Mouse (Mus musculus) E14TG2a.4 (cell line): Measurements from ENCODE around the gene Clpx.

Experiments used
- H3K27me3 ChIP-seq: 2 replicates; pipeline ENCODE4 v1.6.1; 2014; ENCODE audit warnings: low read length, control low read depth; ENCODE audit not compliant: insufficient read depth
- H3K36me3 ChIP-seq: 2 replicates; pipeline ENCODE4 v1.6.1; 2014; ENCODE audit warnings: low read length, control low read depth; ENCODE audit not compliant: insufficient read depth
- H3K4me1 ChIP-seq: replicated peaks from 2 replicates; pipeline ENCODE4 v1.6.1; 2014; ENCODE audit warnings: low read depth, low read length, control low read depth
- H3K4me3 ChIP-seq: replicated peaks from 2 replicates; pipeline ENCODE4 v1.5.1; 2014; ENCODE audit warnings: mild to moderate bottlenecking, low read length
- H3K9me3 ChIP-seq: 2 replicates; pipeline ENCODE4 v1.6.1; 2014; ENCODE audit warnings: low read length, control low read depth
- CTCF ChIP-seq: conservative IDR thresholded peaks from 2 replicates; pipeline ENCODE4 v1.5.1; 2014; ENCODE audit warnings: low read length
- NANOG ChIP-seq: IDR thresholded peaks from 2 replicates; pipeline ENCODE4 v1.6.1; 2014; ENCODE audit warnings: borderline replicate concordance, low read length, mixed read lengths
- POU5F1 ChIP-seq: IDR thresholded peaks from 2 replicates; pipeline ENCODE4 v1.6.1; 2014; ENCODE audit warnings: low read length, borderline replicate concordance

The Clpx gene

DNA sequence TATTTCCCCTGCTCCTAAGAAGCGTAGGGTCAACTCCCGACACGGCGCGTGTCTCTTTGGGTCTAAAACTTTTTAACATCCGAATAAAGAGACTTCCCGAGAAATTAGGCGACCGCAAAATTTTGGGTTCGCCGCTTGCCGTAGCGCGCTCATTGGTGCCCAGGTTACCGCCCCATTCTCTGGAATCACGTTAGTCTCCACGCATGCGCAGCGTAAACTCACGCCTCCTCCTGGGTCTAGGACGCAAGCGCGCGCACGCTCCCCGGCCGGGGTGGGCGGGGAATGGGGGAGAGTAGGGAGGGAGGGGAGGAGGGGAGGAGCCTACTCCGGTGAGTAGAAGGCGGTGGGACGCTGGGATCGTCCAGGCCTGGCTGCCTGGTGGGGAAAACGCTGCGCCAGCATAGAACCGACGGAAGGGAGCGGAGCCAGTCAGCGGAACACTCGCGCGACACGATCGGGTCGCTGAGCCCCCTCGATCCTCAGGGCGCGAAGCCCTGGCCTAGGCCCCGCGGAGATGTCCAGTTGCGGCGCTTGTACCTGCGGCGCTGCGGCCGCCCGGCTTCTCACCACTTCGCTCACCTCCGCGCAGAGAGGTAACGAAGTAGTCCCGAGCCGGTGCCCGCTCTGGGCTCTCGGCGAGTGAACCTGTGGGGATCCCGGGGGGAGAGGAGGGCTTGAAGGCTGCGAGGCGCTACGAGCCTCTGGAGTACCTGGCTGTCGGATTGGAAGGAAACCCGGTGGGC lies at the start of gene Clpx:
Gene Clpx (plus strand): TSS at position 288 of the 743 bp plus-strand sequence.
- peak within 1 kb of the TSS; percentile 99 for H3K4me3 ChIP-seq
- H3K4me1 ChIP-seq = peaks cover 15% of the 10 kb centered on the region
- TF ChIP-seq CTCF (no peak), POU5F1 (no peak), NANOG (no peak)
- peaks cover 11% of the 10 kb centered on the region for H3K36me3 ChIP-seq
- H3K9me3 ChIP-seq = no peaks in the 10 kb centered on the region
- H3K27me3 ChIP-seq = no peaks in the 10 kb centered on the region

DNA sequence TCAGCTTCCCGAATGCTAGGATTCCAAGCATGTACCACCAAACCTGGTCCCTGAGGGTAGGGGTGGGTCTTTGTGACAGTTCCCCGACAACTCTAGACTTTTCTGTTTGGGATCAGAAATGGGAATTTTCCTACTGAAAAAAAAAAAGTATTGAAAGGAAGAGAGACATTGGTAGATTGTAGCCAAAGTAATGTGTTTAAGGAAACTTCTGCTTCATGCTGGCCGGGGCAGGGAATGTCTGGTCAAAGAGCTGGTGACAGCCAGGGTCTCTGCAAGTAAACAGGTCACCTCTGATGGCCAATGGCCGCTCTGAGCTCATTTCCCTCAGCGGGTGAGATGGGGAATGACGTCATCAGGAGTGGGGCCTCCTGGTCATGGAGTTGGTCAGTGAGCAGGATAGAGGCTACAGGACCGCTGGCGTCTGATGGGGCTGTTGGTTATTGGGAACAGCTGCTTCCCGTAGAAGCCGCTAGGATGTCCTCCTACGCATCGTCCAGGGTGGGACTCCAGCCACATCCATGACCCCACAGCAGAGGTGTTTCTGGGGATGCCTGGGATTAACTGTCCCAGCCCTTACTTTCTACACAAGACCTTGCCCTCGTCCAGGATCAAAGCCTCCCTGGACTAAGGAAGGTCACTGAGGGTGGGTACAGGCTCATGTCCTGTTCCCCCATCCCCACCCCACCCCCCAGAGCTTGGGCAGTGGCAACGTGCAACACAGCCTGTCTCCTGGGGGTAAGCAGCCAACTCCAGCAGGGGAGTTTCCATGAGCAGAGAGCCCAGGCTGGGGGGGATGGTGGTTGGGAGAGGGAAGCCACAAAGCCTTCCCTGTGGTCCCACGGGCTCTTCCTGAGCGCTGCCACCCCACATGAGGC lies 46.3 kb upstream of the Clpx start:
- Histone ChIP-seq H3K4me3 (no peak overlapping the region), H3K9me3 (no peaks in the 10 kb centered on the region), H3K27me3 (peaks cover 3% of the 10 kb centered on the region; the same call in 1 of the 2 replicates), H3K36me3 (no peaks in the 10 kb centered on the region), H3K4me1 (peaks cover 24% of the 10 kb centered on the region)
- TF ChIP-seq POU5F1 (no peak), CTCF (no peak), NANOG (no peak)

DNA sequence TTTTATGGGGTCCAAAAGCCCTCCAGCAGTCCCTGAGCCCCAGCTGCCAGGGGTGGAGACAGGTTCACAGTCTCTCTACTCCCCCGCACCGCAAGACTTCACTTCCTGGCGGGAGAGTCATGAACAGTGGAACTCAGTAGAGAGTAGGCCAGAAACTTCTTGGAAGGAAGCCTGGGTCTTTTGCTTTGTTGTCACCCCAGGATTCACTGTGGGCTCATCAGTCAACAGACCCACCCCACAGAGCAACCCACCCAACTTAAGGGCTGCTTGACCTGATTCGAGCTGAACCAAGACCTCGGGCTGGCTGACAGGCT lies 45.7 kb upstream of the Clpx start:
- TF ChIP-seq CTCF (no peak), NANOG (no peak), POU5F1 (no peak)
- Histone ChIP-seq H3K4me3 (no peak overlapping the region), H3K36me3 (no peaks in the 10 kb centered on the region), H3K4me1 (peaks cover 24% of the 10 kb centered on the region), H3K9me3 (no peaks in the 10 kb centered on the region), H3K27me3 (no peaks in the 10 kb centered on the region; the same call in 1 of the 2 replicates)

DNA sequence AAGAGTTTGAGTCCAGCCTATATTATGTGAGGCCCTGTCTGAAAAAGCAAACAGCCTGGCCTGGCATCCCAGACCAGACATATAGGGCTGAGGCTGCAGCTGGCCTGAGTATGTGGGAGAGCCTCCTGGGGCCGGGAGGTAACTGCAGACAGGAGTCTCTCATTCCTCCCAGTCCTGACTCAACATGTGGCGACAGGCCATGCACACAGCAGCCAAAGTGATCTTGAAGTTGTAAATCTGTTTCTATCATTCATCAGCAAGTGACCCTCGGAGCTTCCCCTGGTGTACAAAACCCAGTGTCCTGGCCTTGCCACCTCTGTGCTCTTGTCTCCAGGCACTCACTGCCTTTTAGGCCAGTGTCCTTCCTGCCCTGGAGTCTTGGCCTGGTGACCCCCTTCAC lies 42.0 kb upstream of the Clpx start:
- Histone ChIP-seq H3K9me3 (no peaks in the 10 kb centered on the region), H3K4me1 (peaks cover 28% of the 10 kb centered on the region), H3K4me3 (no peak overlapping the region), H3K36me3 (no peaks in the 10 kb centered on the region), H3K27me3 (no peaks in the 10 kb centered on the region)
- TF ChIP-seq POU5F1 = no peak
- TF ChIP-seq NANOG = no peak
- TF ChIP-seq CTCF = no peak

DNA sequence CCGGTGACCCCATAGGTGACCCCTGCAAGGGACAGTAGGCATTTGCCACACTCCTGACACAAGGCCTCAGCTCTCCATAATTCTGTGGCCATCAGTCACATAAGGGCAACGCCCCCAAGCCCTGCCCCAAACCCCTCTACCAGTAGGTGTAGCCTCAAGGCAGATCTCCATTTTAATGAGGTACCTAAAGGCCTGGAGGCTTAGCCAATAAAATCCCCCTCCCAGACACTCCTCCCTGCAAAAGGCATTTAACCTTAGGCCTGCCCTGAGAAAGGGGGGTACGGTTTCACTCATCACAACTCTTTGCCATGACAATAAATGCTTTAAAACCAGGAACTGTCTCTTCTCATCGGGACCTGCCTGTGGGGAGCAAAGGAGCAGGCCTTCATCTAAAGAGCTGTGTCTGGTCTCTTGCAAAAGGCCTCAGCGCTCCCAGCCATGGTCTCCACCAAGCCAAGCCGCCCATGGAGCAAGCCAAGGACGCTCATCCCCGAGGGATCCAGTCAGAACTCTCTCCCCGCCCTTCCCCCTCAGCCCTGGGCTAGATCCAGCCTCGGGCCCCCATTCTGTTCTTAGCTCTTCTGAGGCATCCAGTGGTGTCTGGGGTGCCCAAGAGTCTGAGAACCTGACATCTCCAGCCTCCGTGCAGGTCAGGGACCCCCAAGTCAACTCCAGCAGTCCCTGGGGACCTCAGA lies 38.0 kb upstream of the Clpx start:
- peak overlapping the region; percentile 35 for H3K4me3 ChIP-seq
- TF ChIP-seq POU5F1 (no peak), NANOG (no peak)
- peaks cover 14% of the 10 kb centered on the region for H3K27me3 ChIP-seq
- peaks cover 37% of the 10 kb centered on the region for H3K4me1 ChIP-seq
- H3K9me3 ChIP-seq = no peaks in the 10 kb centered on the region
- no peaks in the 10 kb centered on the region for H3K36me3 ChIP-seq

- Histone ChIP-seq H3K27me3 (peaks cover 14% of the 10 kb centered on the region), H3K4me1 (peaks cover 37% of the 10 kb centered on the region), H3K4me3 (no peak overlapping the region), H3K36me3 (no peaks in the 10 kb centered on the region), H3K9me3 (no peaks in the 10 kb centered on the region)
- TF ChIP-seq NANOG (no peak), CTCF (no peak), POU5F1 (no peak)
These were observed 36.7 kb upstream of the Clpx start for GRCm38 (mm10) chr9:65257218-65257910.

GRCm38 (mm10) chr9:65259366-65259765 lies 34.7 kb upstream of the Clpx start:
- H3K27me3 ChIP-seq = peaks cover 14% of the 10 kb centered on the region
- no peaks in the 10 kb centered on the region for H3K36me3 ChIP-seq
- TF ChIP-seq CTCF (no peak), POU5F1 (no peak), NANOG (no peak)
- H3K4me1 ChIP-seq = peaks cover 37% of the 10 kb centered on the region
- H3K9me3 ChIP-seq = no peaks in the 10 kb centered on the region
- H3K4me3 ChIP-seq = no peak overlapping the region
